Mouse (Mus musculus): Measurements from ENCODE around the gene Agps. TPM values are rescaled to one million over a fixed set of nuclear protein-coding genes. Genes with fewer than 3 reads are reported as not detected.
A peak's percentile ranks its signal among the peaks of the same experiment; 100 is the strongest.
"Not testable (repeated sequence)": the region's sequence is repeated elsewhere in the genome, so short reads cannot be mapped to it uniquely, and the experiment has no call there.

Agps gene
- total RNA-seq, 2 experiments from 2014 or later = 17.7 to 25.4 TPM

DNA sequence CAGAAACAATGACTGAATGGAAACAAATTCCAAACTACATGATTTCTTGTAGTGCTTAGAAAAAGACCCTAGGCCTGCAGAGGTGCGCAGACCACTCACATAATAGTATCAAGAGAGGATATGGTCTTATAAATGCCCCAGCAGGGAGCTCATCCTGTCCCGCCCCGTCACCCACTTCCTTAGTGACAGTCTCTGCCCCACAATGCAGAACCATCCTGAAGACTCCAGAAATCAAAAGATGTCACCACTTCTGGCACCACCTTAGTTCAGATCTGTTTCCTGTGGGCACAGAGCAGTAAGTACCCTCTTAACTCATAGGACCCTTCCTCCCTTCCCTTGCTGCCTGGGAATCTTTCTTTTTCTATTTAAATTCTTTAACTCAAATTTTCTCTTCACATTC, 83.1 kb downstream of the Agps start:
- Histone ChIP-seq H3K27ac (no peak overlapping the region), H3K4me3 (no peak overlapping the region)
- DNase-seq = no peak
- intact Hi-C loops (cut with DNase I) = no loop called here
- TF ChIP-seq CTCF (IDR thresholded peaks at IDR 0.05) = no peak

DNA sequence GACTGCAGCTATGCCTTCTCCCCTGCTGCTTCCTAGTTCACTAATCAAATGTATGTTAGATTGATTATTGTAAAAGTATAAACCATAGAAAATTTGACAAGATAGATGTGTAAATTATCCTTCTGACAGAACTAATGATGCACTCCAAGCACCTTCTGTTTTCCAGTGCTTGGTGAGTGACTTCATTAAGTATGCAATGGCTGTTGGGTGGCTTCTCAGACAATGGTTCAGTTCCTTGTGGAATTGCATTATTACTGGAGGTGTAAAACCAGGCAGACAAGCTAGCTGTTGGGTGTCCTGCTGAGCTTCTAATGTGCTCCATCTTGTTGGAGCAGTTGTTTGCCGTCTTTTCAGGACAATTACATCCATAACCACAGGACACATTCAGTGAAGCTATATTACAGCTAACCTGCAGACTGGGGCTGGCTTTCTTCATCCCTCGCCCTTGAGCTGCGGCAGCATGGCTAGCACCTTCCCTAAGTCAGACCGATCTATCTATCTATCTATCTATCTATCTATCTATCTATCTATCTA, 91.9 kb downstream of the Agps start:
- DNase-seq = no peak
- TF ChIP-seq CTCF (IDR thresholded peaks at IDR 0.05) = no peak
- H3K27ac ChIP-seq = no peak overlapping the region
- intact Hi-C loops (cut with DNase I) = no loop called here
- H3K4me3 ChIP-seq = no peak overlapping the region

DNA sequence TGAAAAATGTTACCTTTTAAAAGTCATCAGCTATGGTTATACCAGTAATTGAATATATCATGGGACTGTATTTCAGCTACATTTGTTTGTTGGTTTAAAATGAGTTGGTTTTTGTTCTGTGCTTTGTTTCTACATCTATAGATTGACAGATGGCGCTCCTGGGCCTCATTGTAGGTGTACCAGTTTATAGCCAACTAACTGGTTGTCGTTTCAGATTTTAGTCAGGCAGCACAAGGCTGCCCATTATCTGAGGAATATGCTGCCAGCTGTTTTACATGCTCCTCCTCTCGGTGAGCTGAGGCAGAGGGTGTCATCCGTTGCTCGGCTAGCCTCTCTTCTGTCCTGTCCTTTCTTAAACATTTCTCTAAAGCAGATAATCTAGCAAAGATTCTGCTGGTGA, 94.1 kb downstream of the Agps start:
- Histone ChIP-seq H3K27ac (no peak overlapping the region), H3K4me3 (no peak overlapping the region)
- peak; percentile 5; the same call in 1 of the 2 replicates for TF ChIP-seq CTCF (IDR thresholded peaks at IDR 0.05)
- no peak for DNase-seq
- intact Hi-C loops (cut with DNase I) = no loop called here

DNA sequence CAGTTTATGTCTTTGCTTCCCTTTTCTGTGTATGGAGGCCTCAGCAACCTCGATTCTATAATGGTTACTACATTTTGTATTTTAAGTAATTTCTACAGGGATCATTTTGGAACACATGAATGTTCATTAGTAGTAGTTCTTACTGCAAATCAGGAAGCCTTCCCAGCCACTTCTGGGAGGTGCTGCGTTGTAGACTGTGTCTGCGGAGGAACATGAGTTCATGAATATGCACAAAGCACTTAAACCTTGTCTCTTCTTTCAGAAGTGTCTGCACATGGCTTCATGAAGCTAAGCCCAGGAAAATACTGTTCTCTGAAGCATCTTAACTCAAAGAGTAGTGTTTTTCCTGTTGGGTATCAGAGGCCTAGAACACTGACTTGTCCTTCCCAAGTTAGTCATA, 96.0 kb downstream of the Agps start:
- DNase-seq = no peak
- no peak for TF ChIP-seq CTCF (IDR thresholded peaks at IDR 0.05)
- intact Hi-C loops (cut with DNase I) = no loop called here
- Histone ChIP-seq H3K4me3 (no peak overlapping the region), H3K27ac (no peak overlapping the region)

DNA sequence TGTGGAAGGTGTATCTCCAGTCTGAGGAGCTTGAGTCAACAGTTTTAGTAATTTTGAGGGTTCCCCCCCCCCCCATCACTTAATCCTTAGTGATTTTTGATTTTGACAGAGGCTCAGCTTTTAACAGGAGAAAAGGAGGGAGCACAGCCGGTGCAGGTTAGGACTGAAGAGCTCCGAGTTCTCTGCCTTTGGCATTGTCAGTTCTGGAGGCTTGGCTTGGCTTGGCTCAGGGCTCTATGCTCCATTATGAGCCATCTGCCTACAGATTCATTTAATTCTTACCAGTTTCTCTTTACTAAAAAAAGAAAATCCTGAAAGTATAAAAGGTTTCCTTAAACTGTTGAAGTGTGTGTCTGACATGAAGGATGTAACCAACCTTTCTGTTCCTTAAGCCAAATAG, 97.2 kb downstream of the Agps start:
- Histone ChIP-seq H3K27ac (no peak overlapping the region), H3K4me3 (no peak overlapping the region)
- TF ChIP-seq CTCF (IDR thresholded peaks at IDR 0.05) = no peak
- intact Hi-C loops (cut with DNase I) = no loop called here
- DNase-seq = no peak

DNA sequence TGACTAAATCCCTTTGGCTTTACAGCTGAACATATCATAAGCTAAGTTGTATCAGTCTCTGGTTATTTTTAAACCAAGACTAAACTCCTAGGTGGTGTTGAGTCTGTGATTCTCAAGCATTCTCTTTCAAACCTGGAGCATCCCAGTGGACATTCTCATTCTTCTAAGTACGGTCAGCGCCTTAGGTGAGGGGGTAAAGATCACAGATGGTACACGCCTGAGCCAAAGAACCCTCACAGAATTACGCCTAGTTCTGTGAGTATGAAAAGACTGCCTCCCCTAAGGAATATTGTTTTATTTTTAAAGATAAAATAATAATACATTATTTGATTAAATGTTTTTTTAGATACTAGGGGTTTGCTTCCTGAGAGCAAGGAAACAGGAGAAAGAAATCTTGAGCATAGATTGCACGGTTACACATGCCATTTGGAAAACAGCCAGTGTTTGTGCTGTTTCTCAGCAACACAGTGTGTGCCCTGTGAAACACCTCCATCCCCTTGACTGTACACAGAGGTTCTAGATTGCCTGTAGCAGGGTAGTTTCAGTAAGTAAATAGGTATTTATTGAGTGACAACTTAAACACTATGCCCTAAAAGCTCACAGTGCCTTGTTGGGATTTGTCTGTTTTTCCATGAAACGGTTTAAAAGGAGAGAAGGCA, 97.9 kb downstream of the Agps start:
- intact Hi-C loops (cut with DNase I) = no loop called here
- DNase-seq = no peak
- H3K27ac ChIP-seq = no peak overlapping the region
- TF ChIP-seq CTCF (IDR thresholded peaks at IDR 0.05) = no peak
- H3K4me3 ChIP-seq = no peak overlapping the region

DNA sequence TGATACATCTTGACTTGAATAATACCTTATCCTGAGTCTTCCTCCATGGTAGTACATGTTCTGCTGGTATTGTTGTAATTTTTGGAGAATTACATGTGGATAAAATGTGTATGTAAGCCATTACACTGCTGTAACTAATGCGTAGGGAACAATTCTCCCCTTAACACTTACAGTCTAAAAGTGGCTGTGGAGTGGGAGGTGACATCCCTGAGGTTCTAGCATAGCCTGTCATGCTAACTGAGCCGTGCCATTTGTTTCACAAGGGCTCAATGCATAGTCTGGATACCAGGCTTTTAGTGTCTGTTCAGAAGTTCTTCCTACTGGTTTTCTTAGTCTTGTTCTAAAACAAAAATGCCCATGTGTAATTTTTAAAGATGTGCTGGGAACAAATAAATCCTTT, 99.0 kb downstream of the Agps start:
- no peak overlapping the region for H3K27ac ChIP-seq
- H3K4me3 ChIP-seq = no peak overlapping the region
- TF ChIP-seq CTCF (IDR thresholded peaks at IDR 0.05) = no peak
- intact Hi-C loops (cut with DNase I) = no loop called here
- DNase-seq = no peak

DNA sequence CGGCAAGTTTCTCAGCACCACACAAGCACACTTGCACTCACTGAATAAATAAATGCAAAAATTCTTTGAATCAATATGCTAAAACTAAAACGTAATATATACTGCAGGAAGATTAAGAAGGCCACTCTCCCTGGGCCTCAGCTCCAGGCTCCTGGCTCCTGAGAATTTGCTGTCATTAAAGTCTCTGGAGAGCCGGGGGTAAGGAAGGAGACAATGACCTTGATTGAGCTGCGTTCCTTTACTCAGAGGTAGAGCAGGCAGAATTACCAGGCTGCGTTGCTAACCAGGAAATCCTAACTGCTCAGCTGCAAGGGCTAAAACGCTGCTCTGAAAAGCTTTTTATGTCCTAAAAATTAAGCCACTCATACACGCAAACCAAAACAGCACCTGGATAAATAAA, 101.6 kb downstream of the Agps start:
- DNase-seq = no peak
- no peak for TF ChIP-seq CTCF (IDR thresholded peaks at IDR 0.05)
- Histone ChIP-seq H3K4me3 (no peak overlapping the region), H3K27ac (no peak overlapping the region)
- intact Hi-C loops (cut with DNase I) = no loop called here

DNA sequence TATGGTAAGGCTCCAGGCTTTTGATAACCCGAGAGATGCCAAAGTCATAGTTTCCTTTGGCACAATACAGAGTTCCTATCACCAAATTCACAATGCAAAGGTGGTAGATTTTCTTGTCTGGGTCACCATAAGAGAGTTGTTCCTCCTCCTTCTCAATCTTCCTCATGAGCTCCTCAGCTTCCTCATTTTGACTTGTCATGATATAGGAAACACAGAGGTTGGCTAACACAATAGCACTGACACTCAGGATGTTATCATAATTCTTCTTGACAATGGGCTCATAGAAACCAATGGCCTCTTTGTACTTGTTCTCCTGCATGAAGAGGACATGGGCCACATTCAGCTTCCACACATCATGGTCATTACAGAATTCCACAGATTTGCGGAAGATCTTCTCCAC, 104.7 kb downstream of the Agps start:
- DNase-seq, H3K27ac ChIP-seq, H3K4me3 ChIP-seq: not testable (repeated sequence)
- intact Hi-C loops (cut with DNase I) = loop anchor here (5.0 kb wide), 1 partner anchor 46 kb away; the partner anchor contains the start of gene Ttc30a1

DNA sequence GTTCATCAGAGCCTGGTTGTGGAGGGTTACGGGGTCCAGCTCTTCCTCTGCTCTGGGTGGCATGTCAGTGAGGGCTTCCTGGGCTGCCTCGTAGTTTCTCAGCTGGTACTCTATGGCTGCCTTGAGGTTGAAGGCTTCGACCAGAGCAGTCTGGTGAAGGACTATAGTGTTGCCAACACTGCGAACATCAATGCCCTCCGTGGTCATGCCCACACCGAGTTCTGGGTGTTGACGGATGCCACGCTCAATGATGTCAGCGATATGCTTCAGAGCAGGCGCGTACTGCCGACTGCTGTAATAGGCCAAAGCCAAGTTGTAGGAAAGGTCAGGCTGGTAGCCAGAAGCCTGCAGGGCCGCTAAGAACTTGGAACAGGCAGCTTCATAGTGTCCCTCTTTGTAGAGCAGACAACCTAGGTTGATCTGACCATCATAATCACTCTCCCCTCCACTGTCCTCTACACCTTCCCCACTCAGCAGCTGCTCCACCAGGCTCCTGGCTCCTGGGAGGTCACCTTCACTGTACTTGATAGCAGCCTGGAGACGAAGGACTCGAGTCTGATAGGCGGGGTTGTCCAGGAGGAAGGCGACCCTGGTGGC, 105.6 kb downstream of the Agps start:
- intact Hi-C loops (cut with DNase I) = loop anchor here (5.0 kb wide), 1 partner anchor 45 kb away; the partner anchor contains the start of gene Ttc30a1
- Histone ChIP-seq H3K27ac (peak overlapping the region; percentile 94), H3K4me3 (peak overlapping the region; percentile 75)
- peak; percentile 28 for DNase-seq

DNA sequence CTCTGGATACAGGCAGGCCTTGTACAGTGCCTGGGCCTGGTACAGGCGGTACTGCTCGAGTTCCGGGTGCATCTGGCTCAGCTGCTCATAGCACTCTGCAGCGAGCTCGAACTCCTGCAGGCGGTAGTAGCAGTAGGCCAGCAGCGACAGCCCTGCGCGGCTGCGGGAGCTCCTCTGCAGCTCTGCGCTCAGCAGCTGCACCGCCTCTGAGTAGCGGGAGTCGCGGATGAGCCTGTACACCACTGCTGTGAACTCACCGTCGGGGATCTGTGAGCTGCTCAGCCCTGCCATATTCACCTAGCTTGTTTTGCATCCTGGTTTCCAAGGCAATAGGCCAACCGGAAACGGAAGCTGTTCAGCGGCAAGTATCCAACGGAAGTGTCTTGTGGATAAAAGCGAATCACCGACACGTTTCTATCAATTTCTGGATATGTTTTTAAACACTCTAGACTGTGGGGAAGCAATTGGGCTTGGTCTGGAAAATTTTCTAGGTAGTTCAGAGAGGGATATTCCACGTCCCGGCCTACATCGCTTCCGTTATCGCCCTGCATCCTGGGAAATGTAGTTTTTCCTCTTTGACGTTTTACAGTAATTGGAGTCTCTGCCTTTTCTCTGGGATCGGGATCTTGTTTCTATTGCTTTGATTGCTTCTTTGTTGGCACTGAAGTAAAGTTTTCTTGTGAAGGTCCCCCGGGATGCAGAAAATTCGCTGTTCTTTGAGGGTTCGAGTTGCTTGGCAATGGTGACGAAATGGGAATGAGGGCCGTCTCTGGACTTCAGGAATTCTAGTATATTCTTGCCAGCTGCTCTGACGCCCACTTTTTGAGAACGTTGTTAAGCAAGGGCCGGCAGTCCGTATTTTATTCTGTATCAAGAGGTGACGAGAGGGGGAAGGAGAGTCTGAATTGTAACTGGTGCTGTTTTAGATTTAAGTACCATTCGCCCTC, 106.4 kb downstream of the Agps start, which contains the start of gene Ttc30b:
TSS of gene Ttc30b (minus strand) at position 469 of the 947 bp plus-strand sequence.
- peak within 1 kb of the TSS; percentile 94 for H3K27ac ChIP-seq
- no peak for TF ChIP-seq CTCF (IDR thresholded peaks at IDR 0.05)
- peak; percentile 83 for DNase-seq
- intact Hi-C loops (cut with DNase I) = loop anchor here (5.0 kb wide), 1 partner anchor 44 kb away; the partner anchor contains the start of gene Ttc30a1
- peak within 1 kb of the TSS; percentile 75 for H3K4me3 ChIP-seq

DNA sequence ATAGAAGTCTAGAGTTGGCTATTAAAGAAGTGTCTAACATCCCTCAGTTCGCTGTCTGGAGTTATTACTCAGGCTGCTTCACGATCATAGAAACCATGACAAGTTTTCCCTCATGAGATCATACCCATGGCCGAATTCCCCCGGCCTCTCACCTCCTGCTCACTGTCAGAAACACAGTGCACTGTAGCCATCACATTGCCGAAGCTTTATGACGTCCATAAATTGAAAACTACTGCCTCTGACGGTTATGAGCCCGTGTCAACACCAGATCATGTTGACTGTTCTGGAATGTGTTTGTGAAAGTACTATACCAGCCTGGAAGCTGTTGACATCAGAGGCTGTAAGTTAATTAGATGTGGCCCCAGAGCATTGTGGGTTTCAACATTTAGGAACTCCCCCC, 118.7 kb downstream of the Agps start:
- Histone ChIP-seq H3K27ac (no peak overlapping the region), H3K4me3 (no peak overlapping the region)
- TF ChIP-seq CTCF (IDR thresholded peaks at IDR 0.05) = no peak
- no peak for DNase-seq
- intact Hi-C loops (cut with DNase I) = no loop called here

DNA sequence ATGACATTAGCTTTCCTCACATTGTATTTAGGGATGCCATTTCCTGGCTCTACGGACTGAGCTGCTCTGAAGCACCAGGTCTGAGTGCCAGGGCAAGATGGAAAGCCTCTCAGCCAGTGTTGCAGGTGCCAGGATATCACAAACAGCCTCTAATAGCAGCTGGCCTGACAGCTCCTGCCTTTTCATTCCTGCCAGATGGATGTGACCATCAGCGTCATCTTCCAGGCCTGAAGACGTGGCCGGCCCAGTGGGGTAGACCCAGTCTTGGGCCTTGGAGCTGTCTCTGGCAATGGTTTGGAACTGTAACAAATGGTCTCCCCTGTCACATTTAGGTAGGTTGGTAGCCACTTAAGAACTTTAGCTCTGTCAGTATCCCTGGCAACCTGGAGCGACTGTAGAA, 121.3 kb downstream of the Agps start:
- no peak for TF ChIP-seq CTCF (IDR thresholded peaks at IDR 0.05)
- intact Hi-C loops (cut with DNase I) = no loop called here
- no peak overlapping the region for H3K4me3 ChIP-seq
- DNase-seq = no peak
- H3K27ac ChIP-seq = peak overlapping the region; percentile 38; the same call in 1 of the 2 replicates

Measured in gastrocnemius, adult 2 months (tissue).